Mouse (Mus musculus): Measurements from ENCODE around the gene Fam49a. TPM values are rescaled to one million over a fixed set of nuclear protein-coding genes. Genes with fewer than 3 reads are reported as not detected.

Fam49a gene
- 9.0 and 9.1 TPM in 2 replicates for polyA plus RNA-seq (2012; rRNA removed; ENCODE audit: low replicate concordance)

GRCm38 (mm10) chr12:12261987-12262971 is at the start of gene Fam49a:
Gene Fam49a (plus strand): TSS chr12:12262139.

